Mouse (Mus musculus) stomach, embryonic 15.5 days (tissue): ENCODE data around the gene Pla2g16. TPM values are rescaled to one million over a fixed set of nuclear protein-coding genes. Genes with fewer than 3 reads are reported as not detected.

Experiments used
- ATAC-seq: fragments of 200-750 bp; cut with Nextera tagmentation; 2 replicates; pipeline ENCODE4 v1.8.0; 2017; ENCODE audit warnings: low read depth, moderate number of reproducible peaks, moderate TSS enrichment; ENCODE audit not compliant: insufficient read depth, low FRiP score
- H3K27ac ChIP-seq: fragments of 300-500 bp; sonication (generic); 2 replicates; pipeline ENCODE4 v1.5.1; 2015; ENCODE audit warnings: mild to moderate bottlenecking, inconsistent platforms
- H3K27me3 ChIP-seq: fragments of 300-500 bp; sonication (generic); replicated peaks from 2 replicates; pipeline ENCODE4 v1.6.1; 2015; ENCODE audit warnings: inconsistent platforms
- H3K36me3 ChIP-seq: fragments of 300-500 bp; sonication (generic); 2 replicates; pipeline ENCODE4 v1.6.1; 2015; ENCODE audit warnings: inconsistent platforms
- H3K4me1 ChIP-seq: fragments of 300-500 bp; sonication (generic); 2 replicates; pipeline ENCODE4 v1.6.1; 2015; ENCODE audit warnings: inconsistent platforms
- H3K4me2 ChIP-seq: fragments of 300-500 bp; sonication (generic); 2 replicates; pipeline ENCODE4 v1.6.1; 2015; ENCODE audit warnings: mild to moderate bottlenecking, inconsistent platforms
- H3K4me3 ChIP-seq: fragments of 300-500 bp; sonication (generic); replicated peaks from 2 replicates; pipeline ENCODE4 v1.5.1; 2015; ENCODE audit warnings: inconsistent platforms
- H3K9ac ChIP-seq: fragments of 300-500 bp; sonication (generic); 2 replicates; pipeline ENCODE4 v1.6.1; 2015; ENCODE audit warnings: inconsistent platforms
- H3K9me3 ChIP-seq: fragments of 300-500 bp; sonication (generic); 2 replicates; pipeline ENCODE4 v1.6.1; 2016; ENCODE audit warnings: inconsistent platforms
- WGBS: fragments of 180-500 bp; shearing (Covaris S2); methylation state at CpG from one replicate; pipeline ENCODE4 v1.1.7; 2015; 5-methylcytosine and 5-hydroxymethylcytosine counted together
- polyA plus RNA-seq: library from polyadenylated mRNA; unstranded; fragments of >200 nt; fragmentation: Nextera tagmentation; extraction: Ambion mirVana; gene quantifications from 2 replicates; pipeline ENCODE4 v1.2.1, GENCODE M21; 2015

The Pla2g16 gene
- polyA plus RNA-seq, 1 experiment from 2014 or later: 10.7 TPM

- Histone ChIP-seq H3K27ac (no peak overlapping the region), H3K36me3 (no peaks in the 10 kb centered on the region), H3K9ac (no peak overlapping the region), H3K4me2 (no peak overlapping the region), H3K4me3 (no peak overlapping the region), H3K27me3 (no peaks in the 10 kb centered on the region), H3K9me3 (no peaks in the 10 kb centered on the region), H3K4me1 (no peaks in the 10 kb centered on the region)
- 74% methylated on average over 3 of the region's 3 CpGs for WGBS
- no peak for ATAC-seq
These were observed 9.6 kb downstream of the Pla2g16 start for GRCm38 (mm10) chr19:7566826-7567225.

DNA sequence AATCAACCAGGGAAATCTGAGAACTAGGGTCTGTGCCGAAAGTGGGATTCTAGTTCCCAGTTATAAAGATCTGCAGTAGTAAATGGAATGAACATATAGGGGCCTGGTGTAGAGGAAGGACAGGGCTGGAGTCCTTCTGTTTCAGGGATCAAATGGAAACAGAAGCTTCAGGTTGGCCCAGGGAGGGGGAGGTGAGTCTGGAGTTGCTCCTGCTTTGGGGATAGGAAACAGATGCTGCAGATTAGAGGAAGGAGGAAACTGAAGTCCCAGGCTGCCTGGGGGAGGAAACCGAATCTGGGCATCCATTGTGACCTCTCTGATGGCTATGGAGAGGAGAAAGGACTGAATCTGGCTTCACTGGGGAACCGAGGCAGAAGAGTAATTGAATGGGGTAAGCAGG is 11.1 kb downstream of the Pla2g16 start:
- no peak for ATAC-seq
- Histone ChIP-seq H3K4me1 (no peaks in the 10 kb centered on the region), H3K4me2 (no peak overlapping the region), H3K4me3 (no peak overlapping the region), H3K9ac (no peak overlapping the region), H3K9me3 (no peaks in the 10 kb centered on the region), H3K36me3 (no peaks in the 10 kb centered on the region), H3K27me3 (no peaks in the 10 kb centered on the region), H3K27ac (no peak overlapping the region)
- 52% methylated on average over 3 of the region's 3 CpGs for WGBS

DNA sequence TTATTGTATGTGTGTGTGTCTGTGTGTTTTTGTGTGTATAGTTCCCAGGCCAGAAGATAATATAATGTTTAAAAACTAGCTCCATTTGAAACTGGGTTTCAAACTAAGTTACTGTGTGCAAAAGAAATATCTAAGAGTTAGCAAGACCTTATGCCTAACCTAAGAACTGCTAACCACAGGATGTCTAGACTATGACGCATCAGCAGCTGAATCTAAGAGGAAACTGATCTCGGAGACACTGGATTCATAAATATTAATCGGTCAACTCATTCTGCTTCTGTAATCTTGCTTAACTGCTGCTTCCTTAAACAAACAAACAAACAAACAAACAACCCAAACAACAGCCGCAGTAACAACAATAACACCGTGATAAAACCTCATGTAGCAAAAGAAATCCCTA is 12.4 kb downstream of the Pla2g16 start:
- 81% methylated on average over 5 of the region's 5 CpGs for WGBS
- Histone ChIP-seq H3K4me2 (no peak overlapping the region), H3K4me1 (no peaks in the 10 kb centered on the region), H3K27ac (no peak overlapping the region), H3K36me3 (no peaks in the 10 kb centered on the region), H3K9me3 (no peaks in the 10 kb centered on the region), H3K4me3 (no peak overlapping the region), H3K27me3 (no peaks in the 10 kb centered on the region), H3K9ac (no peak overlapping the region)
- ATAC-seq: no peak

GRCm38 (mm10) chr19:7576180-7576579 is 18.9 kb downstream of the Pla2g16 start:
- Histone ChIP-seq H3K9ac (no peak overlapping the region), H3K27ac (no peak overlapping the region), H3K9me3 (no peaks in the 10 kb centered on the region), H3K36me3 (no peaks in the 10 kb centered on the region), H3K4me2 (no peak overlapping the region), H3K27me3 (no peaks in the 10 kb centered on the region), H3K4me1 (0 out of 2 replicates have a peak, but pooled peaks cover 3% of the 10 kb centered on the region), H3K4me3 (no peak overlapping the region)
- no peak for ATAC-seq
- 88% methylated on average over 1 of the region's 1 CpGs for WGBS

DNA sequence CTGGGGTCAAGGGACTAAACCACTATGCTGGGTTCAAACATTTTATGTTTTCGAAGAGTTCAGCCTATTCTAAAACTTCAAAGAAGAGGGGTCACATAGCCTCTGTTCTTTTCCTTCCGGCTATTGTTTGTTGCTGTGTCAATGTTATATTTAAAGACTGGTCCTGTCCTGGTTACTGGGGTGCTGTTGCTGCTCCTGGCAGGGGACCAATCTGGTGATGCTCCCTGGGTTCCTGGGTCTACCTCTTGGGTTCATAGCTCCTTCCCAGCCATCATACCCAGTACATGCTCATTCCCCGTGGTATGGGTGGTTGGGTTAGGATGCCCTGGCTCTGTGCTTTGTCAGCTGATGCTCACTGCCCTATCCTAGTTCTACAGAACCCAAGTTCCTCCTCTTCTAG is 20.5 kb downstream of the Pla2g16 start:
- H3K4me2 ChIP-seq: no peak overlapping the region
- H3K36me3 ChIP-seq: no peaks in the 10 kb centered on the region
- ATAC-seq: no peak
- H3K9ac ChIP-seq: no peak overlapping the region
- H3K4me1 ChIP-seq: 0 out of 2 replicates have a peak, but pooled peaks cover 3% of the 10 kb centered on the region
- no peak overlapping the region for H3K27ac ChIP-seq
- 74% methylated on average over 3 of the region's 3 CpGs for WGBS
- no peak overlapping the region for H3K4me3 ChIP-seq
- no peaks in the 10 kb centered on the region for H3K9me3 ChIP-seq
- H3K27me3 ChIP-seq: no peaks in the 10 kb centered on the region

- WGBS: 42% methylated on average over 5 of the region's 5 CpGs
These were observed 23.8 kb downstream of the Pla2g16 start for GRCm38 (mm10) chr19:7581042-7581441.

DNA sequence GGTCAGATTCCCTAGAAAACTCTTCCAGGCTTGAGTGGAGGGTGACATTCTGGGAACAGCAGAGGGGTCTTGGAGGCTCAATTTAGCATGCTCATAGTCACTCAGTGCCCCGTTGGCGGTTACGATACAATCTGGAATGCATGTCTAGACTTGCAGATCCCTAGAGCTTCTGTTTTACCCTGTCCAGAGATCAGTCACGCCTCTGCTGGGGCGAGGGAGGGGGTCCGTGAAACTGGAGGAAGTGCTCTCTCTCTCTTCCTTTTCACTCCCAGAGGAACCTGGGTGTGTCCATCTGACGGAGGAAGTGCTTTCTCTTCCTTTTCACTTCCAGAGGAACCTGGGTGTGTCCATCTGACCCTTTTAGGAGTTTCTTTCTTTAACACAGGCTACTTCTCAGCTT is 25.8 kb downstream of the Pla2g16 start:
- 0 out of 2 replicates have a peak, but pooled peaks cover 3% of the 10 kb centered on the region for H3K4me1 ChIP-seq
- no peak overlapping the region for H3K27ac ChIP-seq
- H3K4me3 ChIP-seq: no peak overlapping the region
- no peak overlapping the region for H3K9ac ChIP-seq
- 57% methylated on average over 7 of the region's 7 CpGs for WGBS
- H3K4me2 ChIP-seq: no peak overlapping the region
- H3K27me3 ChIP-seq: no peaks in the 10 kb centered on the region
- no peaks in the 10 kb centered on the region for H3K36me3 ChIP-seq
- ATAC-seq: no peak
- H3K9me3 ChIP-seq: no peaks in the 10 kb centered on the region

More at GRCm38 (mm10) chr19:7581042-7581441, 23.8 kb downstream of the Pla2g16 start:
- H3K36me3 ChIP-seq: no peaks in the 10 kb centered on the region
- H3K27ac ChIP-seq: peak overlapping the region; percentile 44
- no peak overlapping the region; the same call in 1 of the 2 replicates for H3K4me2 ChIP-seq
- no peak overlapping the region for H3K4me3 ChIP-seq
- 0 out of 2 replicates have a peak, but pooled peaks cover 3% of the 10 kb centered on the region for H3K4me1 ChIP-seq
- no peaks in the 10 kb centered on the region for H3K27me3 ChIP-seq
- ATAC-seq: peak; percentile 84
- no peaks in the 10 kb centered on the region for H3K9me3 ChIP-seq
- no peak overlapping the region for H3K9ac ChIP-seq

GRCm38 (mm10) chr19:7583599-7583998 is 26.3 kb downstream of the Pla2g16 start:
- WGBS: 69% methylated on average over 3 of the region's 3 CpGs
- H3K4me2 ChIP-seq: no peak overlapping the region
- 0 out of 2 replicates have a peak, but pooled peaks cover 3% of the 10 kb centered on the region for H3K4me1 ChIP-seq

DNA sequence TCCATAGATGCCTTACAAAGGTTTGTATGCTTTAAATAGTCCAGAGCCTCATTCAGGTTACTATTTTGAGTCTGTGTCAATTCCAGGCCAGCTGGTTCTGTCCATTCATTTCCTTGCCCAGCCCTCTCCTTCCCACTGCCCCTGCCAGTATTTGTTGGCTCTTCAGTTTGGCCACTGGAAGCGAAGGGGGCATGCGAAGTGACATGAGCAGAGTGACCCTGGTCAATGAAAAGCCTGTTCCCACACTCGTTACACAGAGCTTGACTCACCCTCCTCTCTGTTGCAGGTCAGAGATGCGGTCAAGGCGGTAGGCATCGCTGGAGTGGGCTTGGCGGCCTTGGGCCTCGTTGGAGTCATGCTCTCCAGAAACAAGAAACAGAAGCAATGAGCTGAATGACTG is 28.0 kb downstream of the Pla2g16 start:
- 86% methylated on average over 8 of the region's 8 CpGs for WGBS
- no peak for ATAC-seq
- H3K27ac ChIP-seq: no peak overlapping the region
- no peaks in the 10 kb centered on the region for H3K9me3 ChIP-seq
- 0 out of 2 replicates have a peak, but pooled peaks cover 3% of the 10 kb centered on the region for H3K4me1 ChIP-seq
- H3K4me2 ChIP-seq: no peak overlapping the region
- no peaks in the 10 kb centered on the region for H3K27me3 ChIP-seq
- no peaks in the 10 kb centered on the region for H3K36me3 ChIP-seq
- H3K4me3 ChIP-seq: no peak overlapping the region
- no peak overlapping the region for H3K9ac ChIP-seq

More at GRCm38 (mm10) chr19:7583599-7583998, 26.3 kb downstream of the Pla2g16 start:
- no peak for ATAC-seq
- no peak overlapping the region for H3K4me3 ChIP-seq
- no peak overlapping the region for H3K27ac ChIP-seq
- no peaks in the 10 kb centered on the region for H3K27me3 ChIP-seq
- no peaks in the 10 kb centered on the region for H3K9me3 ChIP-seq
- no peaks in the 10 kb centered on the region for H3K36me3 ChIP-seq
- no peak overlapping the region for H3K9ac ChIP-seq

- Histone ChIP-seq H3K9me3 (no peaks in the 10 kb centered on the region), H3K27ac (no peak overlapping the region), H3K36me3 (no peaks in the 10 kb centered on the region), H3K4me2 (no peak overlapping the region), H3K4me1 (0 out of 2 replicates have a peak, but pooled peaks cover 3% of the 10 kb centered on the region), H3K27me3 (no peaks in the 10 kb centered on the region), H3K9ac (no peak overlapping the region), H3K4me3 (no peak overlapping the region)
- WGBS: 90% methylated on average over 6 of the region's 6 CpGs
- no peak for ATAC-seq
These were observed 28.5 kb downstream of the Pla2g16 start for GRCm38 (mm10) chr19:7585764-7586163.

- Histone ChIP-seq H3K27ac (no peak overlapping the region), H3K4me3 (no peak overlapping the region), H3K9ac (no peak overlapping the region), H3K36me3 (no peaks in the 10 kb centered on the region), H3K9me3 (no peaks in the 10 kb centered on the region), H3K4me2 (no peak overlapping the region), H3K27me3 (no peaks in the 10 kb centered on the region), H3K4me1 (no peaks in the 10 kb centered on the region)
- no peak for ATAC-seq
These were observed 33.5 kb downstream of the Pla2g16 start for GRCm38 (mm10) chr19:7590795-7591194.

- no peak overlapping the region for H3K4me2 ChIP-seq
- no peak overlapping the region for H3K9ac ChIP-seq
- H3K4me3 ChIP-seq: no peak overlapping the region
- no peaks in the 10 kb centered on the region for H3K4me1 ChIP-seq
- WGBS: 41% methylated on average over 3 of the region's 3 CpGs
- no peak for ATAC-seq
- H3K27me3 ChIP-seq: no peaks in the 10 kb centered on the region
- H3K36me3 ChIP-seq: no peaks in the 10 kb centered on the region
- no peaks in the 10 kb centered on the region for H3K9me3 ChIP-seq
- no peak overlapping the region for H3K27ac ChIP-seq
These were observed 34.8 kb downstream of the Pla2g16 start for GRCm38 (mm10) chr19:7592018-7592417.

- ATAC-seq: no peak
- WGBS: 10% methylated on average over 2 of the region's 2 CpGs
These were observed 38.3 kb downstream of the Pla2g16 start for GRCm38 (mm10) chr19:7595534-7595933.

More at GRCm38 (mm10) chr19:7595534-7595933, 38.3 kb downstream of the Pla2g16 start:
- Histone ChIP-seq H3K4me1 (no peaks in the 10 kb centered on the region), H3K4me3 (no peak overlapping the region), H3K27me3 (no peaks in the 10 kb centered on the region), H3K27ac (no peak overlapping the region), H3K9ac (no peak overlapping the region), H3K4me2 (no peak overlapping the region), H3K9me3 (no peaks in the 10 kb centered on the region), H3K36me3 (no peaks in the 10 kb centered on the region)
